Mouse (Mus musculus) limb, embryonic 13.5 days (tissue): ENCODE results near the gene Kcnk1. TPM values are rescaled to one million over a fixed set of nuclear protein-coding genes. Genes with fewer than 3 reads are reported as not detected.

ENCODE experiments used
- ATAC-seq: fragments of 200-750 bp; cut with Nextera tagmentation; 2 replicates; pipeline ENCODE4 v1.8.0; 2017; ENCODE audit warnings: low read depth, moderate number of reproducible peaks, moderate TSS enrichment; ENCODE audit not compliant: low FRiP score
- H3K27ac ChIP-seq: fragments of 300-500 bp; sonication (generic); 2 replicates; pipeline ENCODE4 v1.5.1; 2015; ENCODE audit warnings: inconsistent platforms, mild to moderate bottlenecking, moderate library complexity
- H3K27me3 ChIP-seq: fragments of 300-500 bp; sonication (generic); 2 replicates; pipeline ENCODE4 v1.6.1; 2015; ENCODE audit warnings: mild to moderate bottlenecking, inconsistent platforms
- H3K36me3 ChIP-seq: fragments of 300-500 bp; sonication (generic); 2 replicates; pipeline ENCODE4 v1.6.1; 2015; ENCODE audit warnings: inconsistent platforms, mild to moderate bottlenecking, moderate library complexity
- H3K4me1 ChIP-seq: fragments of 300-500 bp; sonication (generic); 2 replicates; pipeline ENCODE4 v1.6.1; 2015; ENCODE audit warnings: inconsistent platforms
- H3K4me2 ChIP-seq: fragments of 300-500 bp; sonication (generic); replicated peaks from 2 replicates; pipeline ENCODE4 v1.6.1; 2015; ENCODE audit warnings: inconsistent platforms, mild to moderate bottlenecking, moderate library complexity
- H3K4me3 ChIP-seq: fragments of 300-500 bp; sonication (generic); 2 replicates; pipeline ENCODE4 v1.5.1; 2015; ENCODE audit warnings: moderate library complexity, mild to moderate bottlenecking, inconsistent platforms
- H3K9ac ChIP-seq: fragments of 300-500 bp; sonication (generic); 2 replicates; pipeline ENCODE4 v1.6.1; 2015; ENCODE audit warnings: mild to moderate bottlenecking, inconsistent platforms
- H3K9me3 ChIP-seq: fragments of 300-500 bp; sonication (generic); 2 replicates; pipeline ENCODE4 v1.6.1; 2016; ENCODE audit warnings: inconsistent platforms
- WGBS: fragments of 180-500 bp; shearing (Covaris S2); methylation state at CpG from one replicate; pipeline ENCODE4 v1.1.7; 2015; 5-methylcytosine and 5-hydroxymethylcytosine counted together
- polyA plus RNA-seq: library from polyadenylated mRNA; unstranded; fragments of >200 nt; fragmentation: Nextera tagmentation; extraction: Ambion mirVana; gene quantifications from 2 replicates; pipeline ENCODE4 v1.2.1, GENCODE M21; 2015

The Kcnk1 gene
- polyA plus RNA-seq, 1 experiment from 2014 or later: 26.6 TPM

DNA sequence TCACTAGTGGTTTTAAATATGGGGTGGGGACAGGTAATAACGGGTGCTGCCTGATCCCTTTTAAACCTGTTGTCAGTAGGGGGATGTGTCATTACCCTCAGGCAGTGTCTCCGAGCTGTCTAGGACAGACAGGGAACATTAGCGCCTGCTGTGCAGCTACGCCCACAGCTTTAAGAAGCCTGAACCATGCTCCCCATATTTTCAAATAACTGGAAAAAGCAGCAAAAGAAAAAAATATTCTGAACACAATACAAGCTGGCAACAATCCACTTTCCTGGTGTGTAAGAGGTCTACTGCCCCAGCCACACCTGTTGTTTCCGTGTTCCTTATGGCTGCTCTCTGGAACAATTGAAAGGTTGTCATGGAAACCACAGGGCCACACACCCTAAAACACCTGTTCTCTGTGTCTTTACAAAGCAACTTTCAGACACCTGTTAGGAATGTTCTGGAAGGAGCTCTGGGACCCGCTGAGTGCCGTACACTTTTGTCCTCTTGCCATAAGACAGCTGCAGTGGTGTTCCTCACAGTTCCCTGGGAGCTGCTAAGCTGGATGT lies 4.9 kb downstream of the Kcnk1 start:
- H3K27me3 ChIP-seq: peaks cover 29% of the 10 kb centered on the region
- H3K9me3 ChIP-seq: no peaks in the 10 kb centered on the region

DNA sequence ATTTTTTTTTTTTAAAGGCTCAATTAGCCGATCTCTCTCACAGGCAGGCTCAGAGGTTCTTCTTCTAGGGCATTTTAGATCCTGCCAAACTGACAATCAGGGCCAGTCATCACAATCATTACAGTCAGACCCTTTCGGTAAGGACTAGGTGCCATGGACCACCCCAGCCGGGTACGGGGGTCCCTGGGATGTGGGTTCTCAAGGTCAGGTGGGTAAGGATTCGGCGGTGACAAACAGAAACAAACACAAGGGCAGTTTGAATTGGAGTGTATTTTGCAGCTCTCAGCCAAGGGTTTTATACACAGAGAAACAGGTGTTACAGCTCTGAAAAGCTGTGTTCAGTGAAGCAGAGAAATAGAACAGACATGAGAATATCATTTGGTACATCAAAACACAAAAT lies 8.6 kb downstream of the Kcnk1 start:
- Histone ChIP-seq H3K27ac (no peak overlapping the region), H3K4me3 (no peak overlapping the region), H3K9me3 (no peaks in the 10 kb centered on the region), H3K27me3 (no peaks in the 10 kb centered on the region), H3K4me2 (no peak overlapping the region), H3K36me3 (no peaks in the 10 kb centered on the region), H3K4me1 (peaks cover 11% of the 10 kb centered on the region; the same call in 1 of the 2 replicates), H3K9ac (no peak overlapping the region)
- WGBS: 94% methylated on average over 6 of the region's 6 CpGs
- ATAC-seq: no peak

More for the DNA sequence above, 4.9 kb downstream of the Kcnk1 start:
- peaks cover 40% of the 10 kb centered on the region for H3K4me1 ChIP-seq
- H3K27ac ChIP-seq: no peak overlapping the region
- WGBS: 61% methylated on average over 7 of the region's 7 CpGs
- H3K4me3 ChIP-seq: no peak overlapping the region
- H3K4me2 ChIP-seq: no peak overlapping the region
- no peak for ATAC-seq
- H3K9ac ChIP-seq: no peak overlapping the region
- no peaks in the 10 kb centered on the region for H3K36me3 ChIP-seq

DNA sequence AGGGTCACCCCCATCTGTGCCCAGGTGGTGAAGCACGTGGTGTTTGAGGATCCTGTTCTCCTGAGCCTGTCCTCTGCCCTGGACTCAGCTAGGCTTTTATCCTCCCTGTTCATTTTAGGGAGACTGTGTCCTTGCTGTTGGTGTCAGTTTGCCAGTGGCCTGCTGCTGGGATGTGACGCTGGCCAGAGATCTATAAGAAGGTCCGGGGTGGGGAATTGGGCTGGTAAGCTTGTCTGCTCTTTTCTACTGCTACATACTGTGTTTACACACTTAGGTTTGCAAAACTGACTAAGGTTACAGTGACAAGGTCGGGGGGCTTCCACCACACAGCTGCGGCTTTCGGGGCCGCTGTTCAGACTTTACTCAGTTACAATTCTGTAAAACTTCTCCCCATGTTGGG lies 10.0 kb downstream of the Kcnk1 start:
- Histone ChIP-seq H3K36me3 (no peaks in the 10 kb centered on the region), H3K4me3 (no peak overlapping the region), H3K27ac (no peak overlapping the region), H3K4me2 (no peak overlapping the region), H3K9me3 (no peaks in the 10 kb centered on the region), H3K4me1 (peaks cover 3% of the 10 kb centered on the region; the same call in 1 of the 2 replicates), H3K27me3 (no peaks in the 10 kb centered on the region), H3K9ac (no peak overlapping the region)
- ATAC-seq: no peak
- WGBS: 68% methylated on average over 7 of the region's 7 CpGs

DNA sequence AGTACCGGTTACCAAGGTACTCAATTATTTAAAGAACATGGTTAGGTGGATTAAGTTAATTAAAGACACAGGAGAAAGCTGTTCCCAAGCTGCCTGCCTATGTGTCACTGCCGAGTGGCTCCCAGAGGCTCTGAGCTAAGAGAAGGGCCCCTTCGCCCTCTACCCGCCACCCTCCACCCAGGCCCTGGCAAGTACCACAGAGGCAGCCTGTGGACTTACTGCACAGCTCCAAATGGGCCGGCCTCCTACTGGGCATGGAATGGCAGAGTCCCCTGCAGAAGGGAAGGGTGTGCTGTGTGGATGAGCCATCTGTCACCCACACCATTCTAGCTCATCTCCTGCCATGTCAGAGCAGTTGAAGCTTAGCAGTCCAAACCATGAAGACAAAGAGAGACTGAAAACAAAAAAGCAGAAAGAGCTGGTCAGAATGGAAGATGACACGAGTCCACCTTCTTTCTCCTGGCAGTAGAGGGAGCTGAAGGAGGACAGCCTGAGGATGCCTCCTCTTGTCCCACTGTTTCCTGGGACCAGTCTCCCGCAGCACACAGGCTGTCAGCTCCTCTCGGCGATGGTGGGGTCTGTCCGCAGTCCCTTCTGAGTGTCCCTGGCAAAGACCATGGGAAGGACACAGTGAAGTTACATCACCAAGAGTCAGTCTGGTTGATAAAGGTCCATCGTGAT lies 11.5 kb downstream of the Kcnk1 start:
- 76% methylated on average over 11 of the region's 11 CpGs for WGBS
- H3K4me2 ChIP-seq: no peak overlapping the region
- no peaks in the 10 kb centered on the region for H3K4me1 ChIP-seq
- no peaks in the 10 kb centered on the region for H3K9me3 ChIP-seq
- no peak overlapping the region for H3K9ac ChIP-seq
- no peak overlapping the region for H3K4me3 ChIP-seq
- no peaks in the 10 kb centered on the region for H3K27me3 ChIP-seq
- no peaks in the 10 kb centered on the region for H3K36me3 ChIP-seq
- H3K27ac ChIP-seq: no peak overlapping the region
- no peak for ATAC-seq

DNA sequence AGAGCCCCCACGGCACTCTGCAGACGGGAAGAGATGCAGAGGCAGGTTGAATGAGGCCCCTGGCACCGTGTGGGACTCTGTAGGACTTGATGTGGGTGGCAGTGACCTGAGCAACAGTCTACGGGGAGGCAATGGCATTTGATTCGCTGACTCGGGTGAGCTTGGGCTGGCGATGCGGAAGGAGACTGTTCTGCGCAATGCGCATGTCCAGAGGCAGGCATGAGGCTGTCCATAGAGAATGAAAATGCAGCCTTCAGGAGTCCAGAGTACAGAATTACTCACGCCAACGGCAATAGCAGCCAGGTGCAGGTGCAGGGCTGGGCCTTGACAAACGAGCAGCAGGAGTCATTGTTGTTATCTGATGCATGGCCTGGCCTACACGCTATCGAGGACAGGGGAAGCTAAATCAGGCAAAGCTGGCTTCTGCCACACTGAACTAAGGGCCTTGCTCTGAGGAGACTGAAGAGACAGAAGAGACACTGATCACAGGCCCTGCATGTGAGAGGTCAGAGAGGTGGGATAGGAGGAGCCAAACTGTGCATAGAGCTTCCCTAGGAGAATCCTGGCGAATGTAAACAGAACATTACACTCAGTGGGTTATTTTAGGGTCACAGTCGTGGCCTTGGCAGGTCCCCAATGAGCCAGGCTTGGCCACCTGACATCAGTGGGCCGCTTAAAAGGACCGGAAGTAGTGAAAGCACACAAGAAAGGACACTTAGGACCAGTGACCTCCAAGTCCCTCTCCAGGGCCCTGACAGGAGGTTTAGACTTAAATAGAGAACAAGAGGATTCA lies 12.8 kb downstream of the Kcnk1 start:
- 83% methylated on average over 19 of the region's 19 CpGs for WGBS
- Histone ChIP-seq H3K4me1 (no peaks in the 10 kb centered on the region), H3K9me3 (no peaks in the 10 kb centered on the region), H3K27me3 (no peaks in the 10 kb centered on the region), H3K4me3 (no peak overlapping the region), H3K9ac (no peak overlapping the region), H3K27ac (no peak overlapping the region), H3K4me2 (no peak overlapping the region), H3K36me3 (no peaks in the 10 kb centered on the region)
- no peak for ATAC-seq

DNA sequence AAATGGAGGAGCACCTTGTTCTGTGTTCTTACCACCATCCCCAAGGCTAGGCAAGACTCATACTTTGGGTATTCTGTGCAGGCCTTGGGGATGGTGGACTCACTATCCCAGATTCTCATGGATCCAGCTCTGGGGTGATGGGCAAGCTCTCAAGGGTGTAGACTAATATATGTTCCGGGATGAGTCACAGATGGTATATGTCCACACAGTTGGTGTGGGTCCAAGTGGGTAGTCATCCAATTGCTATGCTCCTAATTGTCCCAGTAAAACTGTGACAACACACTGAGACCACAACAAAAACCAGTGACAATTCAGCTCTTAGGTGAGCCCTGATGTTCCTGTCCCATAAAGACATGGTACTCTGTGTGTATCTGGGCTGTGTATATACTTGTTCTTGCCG lies 14.0 kb downstream of the Kcnk1 start:
- H3K4me3 ChIP-seq: no peak overlapping the region
- H3K4me2 ChIP-seq: no peak overlapping the region
- H3K27ac ChIP-seq: no peak overlapping the region
- H3K4me1 ChIP-seq: no peaks in the 10 kb centered on the region
- H3K9me3 ChIP-seq: no peaks in the 10 kb centered on the region
- no peak for ATAC-seq
- H3K27me3 ChIP-seq: no peaks in the 10 kb centered on the region
- no peaks in the 10 kb centered on the region for H3K36me3 ChIP-seq
- whole genome bisulfite sequencing: 91% methylated on average over 2 of the region's 2 CpGs
- H3K9ac ChIP-seq: no peak overlapping the region

DNA sequence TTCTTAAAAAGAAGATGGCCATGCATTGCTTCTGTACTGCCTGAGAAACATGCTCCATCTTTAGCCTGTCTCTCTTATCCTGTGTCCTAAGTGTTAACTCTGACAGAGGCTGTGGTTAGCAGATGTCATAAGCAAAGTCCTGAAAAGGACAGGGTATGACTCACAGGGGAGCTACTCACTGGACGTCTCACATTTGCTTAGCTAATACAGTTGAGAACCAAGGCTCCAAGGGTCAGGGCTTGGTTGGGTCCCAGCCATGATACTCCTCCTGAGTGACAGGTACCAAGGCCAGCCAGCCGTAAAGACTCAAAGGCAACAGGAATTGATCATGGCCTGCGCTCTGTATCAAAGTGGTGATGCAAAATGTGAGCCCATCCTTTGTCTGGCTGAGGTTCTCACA lies 15.9 kb downstream of the Kcnk1 start:
- H3K9me3 ChIP-seq: no peaks in the 10 kb centered on the region
- no peak overlapping the region for H3K4me3 ChIP-seq
- no peak overlapping the region for H3K27ac ChIP-seq
- ATAC-seq: no peak
- 82% methylated on average over 3 of the region's 3 CpGs for WGBS
- no peak overlapping the region for H3K4me2 ChIP-seq
- no peaks in the 10 kb centered on the region for H3K27me3 ChIP-seq
- H3K9ac ChIP-seq: no peak overlapping the region
- no peaks in the 10 kb centered on the region for H3K4me1 ChIP-seq
- no peaks in the 10 kb centered on the region for H3K36me3 ChIP-seq

DNA sequence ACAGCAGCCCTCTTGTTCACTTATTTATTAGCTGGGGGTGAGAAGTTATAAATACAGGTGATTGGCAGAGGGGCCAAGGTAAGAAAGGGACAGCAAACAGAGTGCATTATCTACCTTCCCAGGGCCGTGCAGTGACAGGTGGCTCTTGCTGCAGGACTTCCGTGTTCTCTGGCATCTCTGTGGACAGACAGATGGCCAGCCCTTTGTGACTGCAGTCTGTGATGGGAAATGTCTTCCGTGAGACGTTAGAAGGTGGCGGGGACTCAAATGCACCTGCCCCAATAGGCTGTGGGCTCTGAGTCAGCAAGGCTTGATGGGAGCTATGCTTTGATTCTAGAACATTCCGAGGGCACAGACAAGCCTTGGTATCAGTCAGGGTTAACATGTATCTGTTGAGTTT lies 17.4 kb downstream of the Kcnk1 start:
- no peak overlapping the region for H3K9ac ChIP-seq
- no peak overlapping the region for H3K4me3 ChIP-seq
- no peak overlapping the region for H3K27ac ChIP-seq
- ATAC-seq: no peak
- no peaks in the 10 kb centered on the region for H3K27me3 ChIP-seq
- H3K4me2 ChIP-seq: no peak overlapping the region
- H3K36me3 ChIP-seq: no peaks in the 10 kb centered on the region
- H3K4me1 ChIP-seq: no peaks in the 10 kb centered on the region
- no peaks in the 10 kb centered on the region for H3K9me3 ChIP-seq
- WGBS: 84% methylated on average over 6 of the region's 6 CpGs

DNA sequence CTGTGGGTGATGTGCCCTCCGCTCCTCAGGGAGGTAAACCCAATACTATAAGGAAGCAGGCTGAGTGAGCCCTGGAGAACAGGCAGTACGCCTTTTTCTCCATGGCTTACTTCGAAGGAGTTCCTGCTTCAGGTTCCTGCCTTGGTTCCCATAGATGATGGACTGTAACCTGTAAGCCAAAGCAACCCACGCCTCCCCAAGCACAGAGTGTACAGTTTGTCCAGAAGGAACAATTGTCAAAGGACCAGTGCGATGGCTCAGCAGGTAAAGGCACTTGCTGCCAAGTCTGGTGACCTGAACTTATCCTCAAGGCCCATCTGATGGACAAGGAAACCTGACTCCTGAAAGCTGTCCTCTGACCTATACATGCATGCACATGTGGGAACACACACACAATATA lies 18.7 kb downstream of the Kcnk1 start:
- no peak overlapping the region for H3K4me3 ChIP-seq
- H3K4me2 ChIP-seq: no peak overlapping the region
- H3K27ac ChIP-seq: no peak overlapping the region
- H3K27me3 ChIP-seq: no peaks in the 10 kb centered on the region
- no peaks in the 10 kb centered on the region for H3K36me3 ChIP-seq
- no peaks in the 10 kb centered on the region for H3K9me3 ChIP-seq
- H3K9ac ChIP-seq: no peak overlapping the region
- WGBS: 92% methylated on average over 5 of the region's 5 CpGs
- no peaks in the 10 kb centered on the region for H3K4me1 ChIP-seq
- no peak for ATAC-seq

DNA sequence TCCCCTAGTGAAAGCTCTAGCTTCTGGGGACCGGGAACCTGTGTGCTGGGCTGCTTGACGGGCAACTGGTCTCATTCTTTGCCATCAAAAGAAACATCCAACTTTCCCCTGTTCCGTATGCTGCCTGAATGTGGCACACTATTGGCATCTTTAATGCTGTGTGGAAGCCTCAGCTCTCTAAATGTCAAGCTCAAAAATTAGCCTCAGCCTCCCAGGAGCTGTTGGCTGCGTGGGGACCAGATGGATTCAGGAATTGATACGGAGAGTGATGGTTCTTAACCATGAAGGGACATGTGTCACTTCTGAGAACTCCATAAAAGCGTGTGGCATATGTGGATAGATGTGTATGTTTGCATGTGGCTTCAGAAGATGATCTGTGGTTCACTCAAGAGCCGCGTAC lies 27.0 kb downstream of the Kcnk1 start:
- ATAC-seq: no peak
- Histone ChIP-seq H3K4me1 (peaks cover 14% of the 10 kb centered on the region), H3K27me3 (no peaks in the 10 kb centered on the region), H3K4me2 (no peak overlapping the region), H3K36me3 (0 out of 2 replicates have a peak, but pooled peaks cover 3% of the 10 kb centered on the region), H3K27ac (no peak overlapping the region), H3K9ac (no peak overlapping the region), H3K4me3 (no peak overlapping the region), H3K9me3 (no peaks in the 10 kb centered on the region)
- 89% methylated on average over 8 of the region's 8 CpGs for WGBS

DNA sequence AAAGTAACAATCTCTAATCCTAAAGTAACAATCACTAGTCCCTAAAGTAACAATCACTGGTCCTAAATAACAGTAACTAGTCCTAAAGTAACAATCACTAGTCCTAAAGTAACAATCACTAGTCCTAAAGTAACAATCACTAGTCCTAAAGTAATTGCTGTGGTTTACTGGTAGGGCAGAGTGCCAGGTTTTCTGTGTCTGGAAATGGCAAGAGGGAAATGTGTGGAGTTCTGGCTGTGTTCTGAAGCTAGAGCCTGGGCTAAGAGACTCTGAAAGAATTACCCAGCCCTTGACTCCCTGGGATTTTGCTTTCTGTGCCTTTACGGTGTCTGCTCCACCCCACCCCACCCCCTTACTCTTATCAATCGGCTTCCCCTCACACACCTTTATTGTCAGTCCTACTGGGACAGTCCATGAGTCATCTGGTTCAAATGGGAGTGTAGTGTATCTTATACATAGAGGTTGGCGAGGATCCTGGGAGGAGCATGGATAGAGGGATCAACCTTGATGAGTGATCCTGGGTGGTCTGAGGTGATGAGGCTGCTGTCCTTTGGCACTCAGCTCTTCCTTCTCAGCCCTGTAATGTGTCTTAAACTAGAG lies 28.8 kb downstream of the Kcnk1 start:
- Histone ChIP-seq H3K4me2 (no peak overlapping the region), H3K27me3 (no peaks in the 10 kb centered on the region), H3K27ac (no peak overlapping the region), H3K9me3 (no peaks in the 10 kb centered on the region), H3K36me3 (0 out of 2 replicates have a peak, but pooled peaks cover 3% of the 10 kb centered on the region), H3K4me3 (no peak overlapping the region), H3K4me1 (peaks cover 27% of the 10 kb centered on the region), H3K9ac (no peak overlapping the region)
- 62% methylated on average over 3 of the region's 3 CpGs for WGBS
- ATAC-seq: no peak

DNA sequence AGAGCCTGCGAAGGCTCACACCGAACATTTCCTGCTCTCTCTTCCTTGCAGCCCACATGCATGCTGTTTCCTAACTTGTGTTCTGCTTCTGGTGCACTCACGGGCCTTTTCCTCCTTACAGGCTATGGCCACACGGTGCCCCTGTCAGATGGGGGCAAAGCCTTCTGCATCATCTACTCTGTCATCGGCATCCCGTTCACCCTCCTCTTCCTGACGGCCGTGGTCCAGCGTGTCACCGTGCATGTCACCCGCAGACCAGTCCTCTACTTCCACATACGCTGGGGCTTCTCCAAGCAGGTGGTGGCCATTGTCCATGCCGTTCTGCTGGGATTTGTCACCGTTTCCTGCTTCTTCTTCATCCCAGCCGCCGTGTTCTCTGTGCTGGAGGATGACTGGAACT lies 29.9 kb downstream of the Kcnk1 start:
- Histone ChIP-seq H3K9ac (no peak overlapping the region), H3K4me2 (no peak overlapping the region), H3K27me3 (no peaks in the 10 kb centered on the region), H3K9me3 (no peaks in the 10 kb centered on the region), H3K27ac (no peak overlapping the region), H3K4me1 (peaks cover 31% of the 10 kb centered on the region), H3K36me3 (0 out of 2 replicates have a peak, but pooled peaks cover 1% of the 10 kb centered on the region), H3K4me3 (no peak overlapping the region)
- 93% methylated on average over 16 of the region's 16 CpGs for WGBS
- no peak for ATAC-seq
